Mouse (Mus musculus) spleen, postnatal 14 days (tissue): ENCODE results near the gene Gm13304.
"Not testable (repeated sequence)": the region's sequence is repeated elsewhere in the genome, so short reads cannot be mapped to it uniquely, and the experiment has no call there.

Source experiments
- DNase-seq, 2 experiments: peaks; one replicate each; pipeline ENCODE4 v3.0.0; 2021 to 2022; ENCODE audit warnings: low spot score in 2 of 2

The Gm13304 gene

DNA sequence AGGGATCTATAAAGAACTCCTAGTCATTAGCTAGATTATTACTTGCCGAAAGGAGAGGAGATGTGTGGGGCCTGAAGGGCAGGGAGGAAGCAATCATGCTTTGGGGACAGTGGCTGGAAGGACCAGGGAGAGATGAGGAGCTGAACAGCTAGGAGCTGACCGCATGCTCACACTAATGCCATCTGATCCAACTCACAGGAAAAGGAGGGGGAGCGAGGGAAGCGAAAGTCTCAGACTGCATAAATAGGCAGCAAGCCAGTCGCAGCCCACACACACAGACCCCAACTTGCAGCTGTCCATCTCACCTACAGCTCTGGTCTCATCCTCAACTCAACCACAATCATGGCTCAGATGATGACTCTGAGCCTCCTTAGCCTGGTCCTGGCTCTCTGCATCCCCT is at the start of gene Gm13304:
Gene Gm13304, plus strand, starts transcription at position 301 of the 400 bp plus-strand sequence.
- DNase-seq, result not testable (repeated sequence)

DNA sequence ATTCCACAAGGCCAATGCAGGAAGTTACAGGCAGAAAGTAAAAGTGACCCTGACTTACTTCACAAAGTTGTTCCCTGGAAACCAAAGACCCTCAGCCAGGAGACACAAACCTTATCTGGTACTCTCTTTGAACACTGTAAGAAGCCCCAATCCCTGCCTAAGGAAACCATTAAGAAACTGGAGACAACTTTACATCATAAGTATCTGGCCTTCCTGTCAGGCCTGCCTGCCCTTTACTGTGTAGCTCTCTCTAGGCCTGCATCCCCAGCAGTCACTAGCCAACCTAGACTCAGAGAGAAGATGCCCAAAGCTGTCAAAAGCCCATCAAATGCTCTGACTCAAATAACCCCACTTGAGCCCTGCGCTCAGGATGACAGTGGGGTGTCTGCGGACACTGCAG is 23.7 kb upstream of the Gm13304 start, which contains the start of gene Gm3893:
Gene Gm3893, plus strand, starts transcription at position 301 of the 400 bp plus-strand sequence.
- DNase-seq, result not testable (repeated sequence)

DNA sequence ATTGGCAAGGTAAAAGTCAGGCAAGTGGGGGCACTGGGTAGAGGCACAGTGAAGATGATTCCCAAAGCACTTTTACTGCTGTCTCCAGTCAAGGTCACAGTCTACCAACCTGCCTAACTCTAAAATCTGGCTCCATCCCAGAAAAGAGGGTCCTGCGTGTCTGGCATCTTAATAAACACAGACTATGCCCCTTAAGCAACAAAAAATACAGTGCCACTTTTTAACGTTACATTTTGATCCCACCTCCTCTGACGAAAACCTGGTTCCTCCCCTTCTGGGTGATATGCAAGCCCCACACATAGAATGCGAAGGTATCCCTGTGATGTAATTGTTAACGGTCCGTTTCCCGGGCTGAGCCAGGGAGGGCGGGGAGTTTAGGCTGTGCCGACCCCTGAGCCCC is 38.5 kb downstream of the Gm13304 start, which contains the start of gene Gm13306:
Gene Gm13306, plus strand, starts transcription at position 301 of the 400 bp plus-strand sequence.
- not testable (repeated sequence) for DNase-seq
